Mouse (Mus musculus): ENCODE results near the gene 1700025C18Rik. TPM values are rescaled to one million over a fixed set of nuclear protein-coding genes. Genes with fewer than 3 reads are reported as not detected.

The 1700025C18Rik gene
- total RNA-seq (2021) = not detected
- long read RNA-seq, experiment 1 = 0 reads
- long read RNA-seq, experiment 2 = 0 reads

GRCm38 (mm10) chr2:165090650-165091049, at the start of gene 1700025C18Rik:
Gene 1700025C18Rik (minus strand): TSS chr2:165090750.
- no peak for DNase-seq

GRCm38 (mm10) chr2:165136049-165136448, 45.5 kb upstream of the 1700025C18Rik start:
- no peak for DNase-seq

GRCm38 (mm10) chr2:165133566-165133965, 43.0 kb upstream of the 1700025C18Rik start:
- DNase-seq = no peak

GRCm38 (mm10) chr2:165131428-165131827, 40.9 kb upstream of the 1700025C18Rik start:
- no peak for DNase-seq

- no peak for DNase-seq
Measured at GRCm38 (mm10) chr2:165129189-165129588, 38.6 kb upstream of the 1700025C18Rik start.

- no peak for DNase-seq
Measured at GRCm38 (mm10) chr2:165126896-165127562, 36.5 kb upstream of the 1700025C18Rik start.

GRCm38 (mm10) chr2:165121206-165121840, 30.8 kb upstream of the 1700025C18Rik start:
- DNase-seq = no peak

- DNase-seq = no peak
Measured at GRCm38 (mm10) chr2:165120765-165121164, 30.2 kb upstream of the 1700025C18Rik start.

- no peak for DNase-seq
Measured at GRCm38 (mm10) chr2:165113733-165114132, 23.2 kb upstream of the 1700025C18Rik start.

GRCm38 (mm10) chr2:165112149-165112548, 21.6 kb upstream of the 1700025C18Rik start:
- peak; percentile 96 for DNase-seq

GRCm38 (mm10) chr2:165106585-165106984, 16.0 kb upstream of the 1700025C18Rik start:
- DNase-seq = no peak

- no peak for DNase-seq
Measured at GRCm38 (mm10) chr2:165105513-165106079, 15.0 kb upstream of the 1700025C18Rik start.

- DNase-seq = no peak
Measured at GRCm38 (mm10) chr2:165102920-165103319, 12.4 kb upstream of the 1700025C18Rik start.

GRCm38 (mm10) chr2:165100749-165101148, 10.2 kb upstream of the 1700025C18Rik start:
- no peak for DNase-seq

GRCm38 (mm10) chr2:165098861-165099260, 8.3 kb upstream of the 1700025C18Rik start:
- no peak for DNase-seq

- no peak for DNase-seq
Measured at GRCm38 (mm10) chr2:165096367-165096766, 5.8 kb upstream of the 1700025C18Rik start.

- DNase-seq = no peak
Measured at GRCm38 (mm10) chr2:165092393-165092792, 1.8 kb upstream of the 1700025C18Rik start.

GRCm38 (mm10) chr2:165091433-165091965, 949 bp upstream of the 1700025C18Rik start:
- no peak for DNase-seq

- DNase-seq = no peak
Measured at GRCm38 (mm10) chr2:165089470-165089869, 1.1 kb downstream of the 1700025C18Rik start.

GRCm38 (mm10) chr2:165086634-165087033, 3.9 kb downstream of the 1700025C18Rik start:
- no peak for DNase-seq

- DNase-seq = no peak
Measured at GRCm38 (mm10) chr2:165081257-165081656, 9.3 kb downstream of the 1700025C18Rik start.

GRCm38 (mm10) chr2:165080657-165081056, 9.9 kb downstream of the 1700025C18Rik start:
- DNase-seq = no peak

- DNase-seq = peak; percentile 26
Measured at GRCm38 (mm10) chr2:165078605-165079004, 11.9 kb downstream of the 1700025C18Rik start.
